Mouse (Mus musculus) testis, adult 2 months (tissue): Measurements from ENCODE around the gene Tsc1.

ENCODE experiments used
- CTCF ChIP-seq: fragments of 200-500 bp; IDR thresholded peaks from 2 replicates; pipeline ENCODE4 v1.5.1; 2012; ENCODE audit warnings: low read depth, mild to moderate bottlenecking, inconsistent platforms, low read length, moderate library complexity; ENCODE audit not compliant: control insufficient read depth, insufficient read depth, insufficient replicate concordance
- POLR2A ChIP-seq: fragments of 200-500 bp; IDR thresholded peaks from 2 replicates; pipeline ENCODE4 v1.6.1; 2012; ENCODE audit warnings: low read depth, mild to moderate bottlenecking, inconsistent platforms, low read length, moderate library complexity; ENCODE audit not compliant: control insufficient read depth

DNA sequence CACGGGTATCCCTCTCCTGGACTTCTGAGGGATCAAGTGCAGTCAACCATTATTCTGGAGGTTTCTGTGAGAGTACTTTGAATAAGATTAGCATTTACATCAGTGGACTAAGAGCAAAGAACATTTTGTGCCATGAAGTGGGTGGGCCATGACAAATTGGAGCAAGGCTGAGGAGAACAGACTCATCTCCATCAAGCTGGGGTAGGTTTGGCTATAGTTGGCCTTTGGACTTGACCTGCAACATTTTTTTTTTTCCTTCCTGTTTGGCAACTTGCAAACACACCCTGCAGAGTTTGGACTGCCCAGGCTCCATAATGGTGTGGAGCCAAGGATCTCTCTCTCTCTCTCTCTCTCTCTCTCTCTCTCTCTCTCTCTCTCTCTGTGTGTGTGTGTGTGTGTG lies 8.4 kb upstream of the Tsc1 start:
- TF ChIP-seq POLR2A, result no peak
- TF ChIP-seq CTCF, result no peak
